Mouse (Mus musculus) thymus, postnatal 10 days (tissue): Measurements from ENCODE around the gene Nek6.

Experiments
- DNase-seq, 2 experiments: peaks; one replicate each; pipeline ENCODE4 v3.0.0; 2021; ENCODE audit warnings: low spot score in 2 of 2

Gene Nek6

GRCm38 (mm10) chr2:38578602-38579521 is 67.4 kb downstream of the Nek6 start:
- no peak for DNase-seq

- no peak for DNase-seq
These were observed 68.1 kb downstream of the Nek6 start for GRCm38 (mm10) chr2:38579528-38579927.

- no peak for DNase-seq
These were observed 72.5 kb downstream of the Nek6 start for GRCm38 (mm10) chr2:38583982-38584381.

- no peak for DNase-seq
These were observed 73.3 kb downstream of the Nek6 start for GRCm38 (mm10) chr2:38584514-38585378.

GRCm38 (mm10) chr2:38585379-38585736 is 73.9 kb downstream of the Nek6 start:
- no peak for DNase-seq

GRCm38 (mm10) chr2:38586733-38587132 is 75.3 kb downstream of the Nek6 start:
- no peak for DNase-seq

GRCm38 (mm10) chr2:38591751-38592459 is 80.5 kb downstream of the Nek6 start:
- no peak for DNase-seq

- DNase-seq, result no peak
These were observed 83.4 kb downstream of the Nek6 start for GRCm38 (mm10) chr2:38594874-38595273.

- DNase-seq, result no peak
These were observed 86.5 kb downstream of the Nek6 start for GRCm38 (mm10) chr2:38597896-38598295.

- DNase-seq, result no peak
These were observed 87.0 kb downstream of the Nek6 start for GRCm38 (mm10) chr2:38598395-38598794.

GRCm38 (mm10) chr2:38600842-38601241 is 89.4 kb downstream of the Nek6 start:
- DNase-seq, result no peak

GRCm38 (mm10) chr2:38607716-38608115 is 96.3 kb downstream of the Nek6 start:
- DNase-seq, result no peak

GRCm38 (mm10) chr2:38608831-38609309 is 97.4 kb downstream of the Nek6 start:
- no peak for DNase-seq

- DNase-seq, result no peak
These were observed 97.9 kb downstream of the Nek6 start for GRCm38 (mm10) chr2:38609310-38609709.

GRCm38 (mm10) chr2:38610161-38610560 is 98.7 kb downstream of the Nek6 start:
- DNase-seq, result no peak

- no peak for DNase-seq
These were observed 101.2 kb downstream of the Nek6 start for GRCm38 (mm10) chr2:38612596-38612995.

GRCm38 (mm10) chr2:38613576-38613975 is 102.1 kb downstream of the Nek6 start:
- DNase-seq, result no peak

- DNase-seq, result no peak
These were observed 103.0 kb downstream of the Nek6 start for GRCm38 (mm10) chr2:38614437-38614836.

GRCm38 (mm10) chr2:38616072-38616471 is 104.6 kb downstream of the Nek6 start:
- DNase-seq, result peak in 1 of 2 experiments; percentile 26

GRCm38 (mm10) chr2:38616956-38617872 is 105.8 kb downstream of the Nek6 start:
- DNase-seq, result no peak

GRCm38 (mm10) chr2:38619777-38620176 is 108.3 kb downstream of the Nek6 start:
- no peak for DNase-seq
